Mouse (Mus musculus) MEL-GATA-1-ER (cell line): ENCODE data around the gene Pak6.

Experiments
- DNase-seq: peaks from one replicate; pipeline ENCODE4 v3.0.0-alpha.2; 2012; ENCODE audit warnings: low read depth; ENCODE audit errors: extremely low read depth

The Pak6 gene

GRCm38 (mm10) chr2:118697311-118697877 is 34.3 kb downstream of the Pak6 start:
- DNase-seq: no peak

- no peak for DNase-seq
Observed at GRCm38 (mm10) chr2:118697955-118698354, 34.9 kb downstream of the Pak6 start.

- peak; percentile 50 for DNase-seq
Observed at GRCm38 (mm10) chr2:118700179-118701062, 37.3 kb downstream of the Pak6 start.

GRCm38 (mm10) chr2:118701161-118701560 is 38.1 kb downstream of the Pak6 start:
- no peak for DNase-seq

- no peak for DNase-seq
Observed at GRCm38 (mm10) chr2:118701971-118702882, 39.1 kb downstream of the Pak6 start.

GRCm38 (mm10) chr2:118702883-118703761 is 40.0 kb downstream of the Pak6 start:
- DNase-seq: no peak

- no peak for DNase-seq
Observed at GRCm38 (mm10) chr2:118703913-118704730, 41.0 kb downstream of the Pak6 start, which contains the start of gene Ankrd63. Ankrd63 (minus strand) TSS chr2:118703963.

GRCm38 (mm10) chr2:118706436-118706835 is 43.3 kb downstream of the Pak6 start:
- DNase-seq: no peak

GRCm38 (mm10) chr2:118708472-118708871 is 45.4 kb downstream of the Pak6 start:
- no peak for DNase-seq

GRCm38 (mm10) chr2:118709655-118710221 is 46.6 kb downstream of the Pak6 start:
- no peak for DNase-seq

- DNase-seq: no peak
Observed at GRCm38 (mm10) chr2:118711038-118711494, 48.0 kb downstream of the Pak6 start.

GRCm38 (mm10) chr2:118713631-118714030 is 50.5 kb downstream of the Pak6 start:
- no peak for DNase-seq

- DNase-seq: no peak
Observed at GRCm38 (mm10) chr2:118714230-118714629, 51.1 kb downstream of the Pak6 start.

GRCm38 (mm10) chr2:118716677-118717076 is 53.6 kb downstream of the Pak6 start:
- DNase-seq: no peak

GRCm38 (mm10) chr2:118723693-118724486 is 60.8 kb downstream of the Pak6 start:
- no peak for DNase-seq

GRCm38 (mm10) chr2:118725511-118725910 is 62.4 kb downstream of the Pak6 start:
- no peak for DNase-seq

- DNase-seq: no peak
Observed at GRCm38 (mm10) chr2:118726873-118727272, 63.8 kb downstream of the Pak6 start.

GRCm38 (mm10) chr2:118727911-118728310 is 64.8 kb downstream of the Pak6 start:
- no peak for DNase-seq

- DNase-seq: no peak
Observed at GRCm38 (mm10) chr2:118728337-118728736, 65.2 kb downstream of the Pak6 start, which contains the start of gene Plcb2. Plcb2 (minus strand) TSS chr2:118728438.
